Mouse (Mus musculus) megakaryocyte, embryonic 14.5 days (primary cell): Measurements from ENCODE around the gene Snx18.

Source experiments
- FLI1 ChIP-seq: IDR thresholded peaks from 2 replicates; pipeline ENCODE4 v1.6.1; 2012; ENCODE audit warnings: low read length, inconsistent platforms, mixed read lengths
- GATA1 ChIP-seq: IDR thresholded peaks from 3 replicates; pipeline ENCODE4 v1.6.1; 2012; ENCODE audit warnings: mixed read lengths, low read length, inconsistent platforms, borderline replicate concordance

- no peak for TF ChIP-seq GATA1
- TF ChIP-seq FLI1, result no peak
These were observed 20.6 kb upstream of the Snx18 start for GRCm38 (mm10) chr13:113638914-113639313.
